Mouse (Mus musculus): ENCODE results near the gene Plxnb3. TPM values are rescaled to one million over a fixed set of nuclear protein-coding genes. Genes with fewer than 3 reads are reported as not detected.

Plxnb3 gene
- polyA plus RNA-seq, 1 experiment from 2014 or later = 0.40 TPM

- Histone ChIP-seq H3K4me1 (ENCODE audit: control insufficient read depth, insufficient read depth, low read length) (no peaks in the 10 kb centered on the region), H3K36me3 (ENCODE audit: control insufficient read depth, insufficient read depth, low read length) (no peaks in the 10 kb centered on the region; the same call in none of the 2 replicates), H3K9me3 (replicated peaks; ENCODE audit: control insufficient read depth, low read length, poor library complexity, severe bottlenecking) (no peaks in the 10 kb centered on the region), H3K27me3 (ENCODE audit: control insufficient read depth, insufficient read depth, low read depth, low read length) (no peaks in the 10 kb centered on the region), H3K9ac (ENCODE audit: low read depth, low read length) (no peak overlapping the region), H3K4me2 (ENCODE audit: low read length) (no peak overlapping the region), H3K4me3 (ENCODE audit: low read depth, low read length) (no peak overlapping the region), H3K27ac (ENCODE audit: low read length) (no peak overlapping the region)
- ATAC-seq = no peak
- WGBS = 71% methylated on average over 10 of the region's 10 CpGs
Observed at GRCm38 (mm10) chrX:73774802-73775483, 18.1 kb downstream of the Plxnb3 start.

DNA sequence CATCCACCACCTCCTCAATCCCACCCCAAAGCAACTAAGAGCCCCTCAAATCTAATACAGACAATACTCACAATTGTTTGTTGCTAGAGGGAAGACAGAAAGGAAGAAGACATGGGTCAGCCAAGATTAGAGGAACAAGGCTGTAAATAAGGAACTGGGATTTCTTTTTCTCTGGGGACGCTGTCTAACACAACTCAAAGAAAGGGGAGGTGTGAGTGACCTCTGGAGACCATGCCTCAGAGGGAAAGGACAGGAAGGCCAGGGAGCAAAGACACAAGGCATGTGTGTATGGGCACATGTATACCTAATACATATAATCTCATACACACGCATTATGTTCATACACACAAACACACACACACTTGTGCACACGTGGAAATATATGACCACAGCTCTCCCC is 25.3 kb downstream of the Plxnb3 start:
- Histone ChIP-seq H3K4me2 (ENCODE audit: low read length) (no peak overlapping the region), H3K4me3 (ENCODE audit: low read depth, low read length) (no peak overlapping the region), H3K27ac (ENCODE audit: low read length) (no peak overlapping the region), H3K9ac (ENCODE audit: low read depth, low read length) (no peak overlapping the region), H3K27me3 (ENCODE audit: control insufficient read depth, insufficient read depth, low read depth, low read length) (no peaks in the 10 kb centered on the region), H3K4me1 (ENCODE audit: control insufficient read depth, insufficient read depth, low read length) (peaks cover 18% of the 10 kb centered on the region), H3K36me3 (ENCODE audit: control insufficient read depth, insufficient read depth, low read length) (peaks cover 9% of the 10 kb centered on the region), H3K9me3 (replicated peaks; ENCODE audit: control insufficient read depth, low read length, poor library complexity, severe bottlenecking) (no peaks in the 10 kb centered on the region)
- no peak for ATAC-seq
- 86% methylated on average over 3 of the region's 3 CpGs for WGBS

GRCm38 (mm10) chrX:73785666-73786065 is 28.8 kb downstream of the Plxnb3 start:
- ATAC-seq = no peak
- Histone ChIP-seq H3K4me3 (ENCODE audit: low read depth, low read length) (peak overlapping the region; percentile 57), H3K9me3 (replicated peaks; ENCODE audit: control insufficient read depth, low read length, poor library complexity, severe bottlenecking) (no peaks in the 10 kb centered on the region), H3K4me2 (ENCODE audit: low read length) (peak overlapping the region; percentile 74), H3K27ac (ENCODE audit: low read length) (peak overlapping the region; percentile 90; the same call in 1 of the 2 replicates), H3K36me3 (ENCODE audit: control insufficient read depth, insufficient read depth, low read length) (peaks cover 5% of the 10 kb centered on the region; the same call in 1 of the 2 replicates), H3K27me3 (ENCODE audit: control insufficient read depth, insufficient read depth, low read depth, low read length) (no peaks in the 10 kb centered on the region), H3K4me1 (ENCODE audit: control insufficient read depth, insufficient read depth, low read length) (peaks cover 28% of the 10 kb centered on the region), H3K9ac (ENCODE audit: low read depth, low read length) (peak overlapping the region; percentile 68; the same call in 1 of the 2 replicates)

DNA sequence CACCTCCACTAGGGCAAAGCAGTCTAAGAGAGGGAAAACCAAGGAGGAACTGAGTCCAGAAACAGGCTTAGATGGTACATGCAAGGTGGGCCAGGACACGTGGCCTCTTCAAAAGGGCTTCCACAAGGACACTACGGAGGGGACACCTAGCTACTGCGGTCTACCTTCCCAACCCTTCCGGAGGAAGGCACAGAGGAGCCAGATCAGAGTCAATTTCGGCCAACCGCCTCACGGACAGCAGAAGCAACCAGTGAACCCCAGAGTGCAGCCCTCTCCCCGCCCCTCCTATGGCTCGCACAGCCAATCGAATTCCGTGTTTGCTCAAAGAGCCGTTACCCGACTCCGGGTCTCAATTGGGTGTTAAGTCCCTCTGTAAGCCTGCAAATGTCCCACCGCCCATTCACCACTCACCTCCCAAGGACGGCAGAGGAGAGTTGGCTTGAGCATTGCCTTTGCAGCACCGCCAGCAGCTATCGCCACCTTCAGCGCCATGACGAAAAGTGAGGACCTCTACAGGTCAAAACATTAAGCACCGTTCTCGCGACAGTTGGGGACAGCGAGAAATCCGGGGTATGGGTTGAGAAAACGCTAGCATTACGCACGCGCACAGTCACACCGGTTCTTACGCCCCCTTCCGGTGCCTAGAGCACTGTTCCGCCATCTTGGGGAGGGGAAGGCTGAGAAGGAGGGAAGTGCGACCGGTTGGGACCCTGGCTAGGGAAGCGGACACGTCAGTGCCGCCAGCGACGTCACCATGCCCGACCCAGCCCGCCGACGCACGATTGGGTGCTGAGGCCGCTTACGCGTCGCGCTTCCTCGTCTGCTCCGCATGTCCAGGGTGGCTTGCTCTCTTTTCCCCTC is 29.7 kb downstream of the Plxnb3 start, which contains the start of the genes Idh3g and Ssr4:
Gene Idh3g (minus strand): TSS at position 534 of the 861 bp plus-strand sequence.
Gene Ssr4 (plus strand): TSS at position 665 of the 861 bp plus-strand sequence.
- Histone ChIP-seq H3K4me2 (ENCODE audit: low read length) (peak within 1 kb of the TSS; percentile 74), H3K27ac (ENCODE audit: low read length) (peak within 1 kb of the TSS; percentile 90), H3K9me3 (replicated peaks; ENCODE audit: control insufficient read depth, low read length, poor library complexity, severe bottlenecking) (no peaks in the 10 kb centered on the region), H3K4me3 (ENCODE audit: low read depth, low read length) (peak within 1 kb of the TSS; percentile 57), H3K36me3 (ENCODE audit: control insufficient read depth, insufficient read depth, low read length) (peaks cover under 1% of the 10 kb centered on the region; the same call in 1 of the 2 replicates), H3K4me1 (ENCODE audit: control insufficient read depth, insufficient read depth, low read length) (peaks cover 28% of the 10 kb centered on the region), H3K27me3 (ENCODE audit: control insufficient read depth, insufficient read depth, low read depth, low read length) (no peaks in the 10 kb centered on the region), H3K9ac (ENCODE audit: low read depth, low read length) (peak within 1 kb of the TSS; percentile 73)
- 15% methylated on average over 50 of the region's 52 CpGs for WGBS
- ATAC-seq = peak; percentile 98

DNA sequence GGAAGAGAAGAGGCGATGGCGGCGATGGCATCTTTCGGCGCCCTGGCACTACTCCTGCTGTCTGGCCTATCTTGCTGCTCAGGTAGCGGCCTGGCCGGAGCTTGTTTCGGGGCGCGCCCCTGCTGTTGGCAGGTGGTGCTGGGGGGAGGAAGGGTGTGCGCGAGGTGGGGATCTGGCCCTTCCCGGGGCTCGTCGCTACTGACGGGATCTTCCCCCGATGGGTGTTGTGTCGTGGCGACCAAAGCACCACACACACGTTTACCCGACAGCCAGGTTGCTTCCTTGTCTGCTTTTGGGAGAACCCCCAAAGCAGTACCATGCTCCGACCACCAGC is 30.3 kb downstream of the Plxnb3 start:
- peak overlapping the region; percentile 57 for H3K4me3 ChIP-seq (ENCODE audit: low read depth, low read length)
- H3K9ac ChIP-seq (ENCODE audit: low read depth, low read length) = peak overlapping the region; percentile 73
- H3K4me1 ChIP-seq (ENCODE audit: control insufficient read depth, insufficient read depth, low read length) = peaks cover 28% of the 10 kb centered on the region
- WGBS = 12% methylated on average over 17 of the region's 22 CpGs
- H3K27ac ChIP-seq (ENCODE audit: low read length) = peak overlapping the region; percentile 87
- H3K36me3 ChIP-seq (ENCODE audit: control insufficient read depth, insufficient read depth, low read length) = no peaks in the 10 kb centered on the region
- H3K9me3 ChIP-seq (replicated peaks; ENCODE audit: control insufficient read depth, low read length, poor library complexity, severe bottlenecking) = no peaks in the 10 kb centered on the region
- peak overlapping the region; percentile 67 for H3K4me2 ChIP-seq (ENCODE audit: low read length)
- no peaks in the 10 kb centered on the region for H3K27me3 ChIP-seq (ENCODE audit: control insufficient read depth, insufficient read depth, low read depth, low read length)
- peak; percentile 46; the same call in 1 of the 2 replicates for ATAC-seq

DNA sequence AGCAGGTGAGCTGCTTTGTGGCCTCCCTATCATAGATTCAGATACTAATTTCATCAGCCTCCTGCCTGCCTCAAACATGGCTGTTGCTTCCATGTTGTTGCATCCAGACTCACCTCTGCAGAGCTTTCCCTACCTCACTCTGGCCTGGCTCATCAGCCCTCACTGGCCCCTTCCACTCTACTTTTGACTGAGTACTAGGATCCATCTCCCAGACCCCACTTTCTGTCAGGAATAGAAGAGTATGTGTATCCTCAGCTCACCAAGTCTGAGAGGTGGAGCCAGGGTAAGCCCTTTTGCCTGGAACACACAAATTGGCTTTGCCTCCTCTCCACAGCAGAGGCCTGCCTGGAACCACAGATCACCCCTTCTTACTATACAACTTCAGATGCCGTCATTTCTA is 31.6 kb downstream of the Plxnb3 start:
- no peak overlapping the region for H3K27ac ChIP-seq (ENCODE audit: low read length)
- no peaks in the 10 kb centered on the region for H3K9me3 ChIP-seq (replicated peaks; ENCODE audit: control insufficient read depth, low read length, poor library complexity, severe bottlenecking)
- H3K4me3 ChIP-seq (ENCODE audit: low read depth, low read length) = no peak overlapping the region
- peak overlapping the region; percentile 67; the same call in 1 of the 2 replicates for H3K4me2 ChIP-seq (ENCODE audit: low read length)
- 83% methylated on average over 1 of the region's 1 CpGs for WGBS
- no peak overlapping the region for H3K9ac ChIP-seq (ENCODE audit: low read depth, low read length)
- ATAC-seq = no peak
- H3K36me3 ChIP-seq (ENCODE audit: control insufficient read depth, insufficient read depth, low read length) = no peaks in the 10 kb centered on the region
- H3K27me3 ChIP-seq (ENCODE audit: control insufficient read depth, insufficient read depth, low read depth, low read length) = no peaks in the 10 kb centered on the region
- peaks cover 27% of the 10 kb centered on the region for H3K4me1 ChIP-seq (ENCODE audit: control insufficient read depth, insufficient read depth, low read length)

DNA sequence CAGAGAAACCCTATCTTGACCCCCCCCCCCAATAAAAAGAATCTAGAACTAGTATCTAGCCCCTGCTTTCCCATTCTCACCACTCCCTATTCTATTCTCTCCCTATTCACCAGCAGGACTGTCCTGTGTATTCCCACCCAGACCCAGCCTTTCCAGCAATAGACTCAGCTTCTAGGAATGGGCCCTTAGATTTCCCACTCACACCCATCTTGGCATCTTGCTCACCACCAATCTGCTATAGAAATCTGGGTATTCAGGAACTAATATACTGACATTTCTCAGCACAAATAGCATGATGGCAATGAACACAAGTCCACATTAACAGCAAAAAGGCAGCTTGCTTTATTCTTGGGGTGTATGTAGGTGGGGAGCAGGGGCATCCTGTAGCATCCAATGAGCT is 36.1 kb downstream of the Plxnb3 start:
- H3K4me3 ChIP-seq (ENCODE audit: low read depth, low read length) = no peak overlapping the region
- no peak for ATAC-seq
- no peaks in the 10 kb centered on the region for H3K9me3 ChIP-seq (replicated peaks; ENCODE audit: control insufficient read depth, low read length, poor library complexity, severe bottlenecking)
- no peak overlapping the region for H3K27ac ChIP-seq (ENCODE audit: low read length)
- H3K27me3 ChIP-seq (ENCODE audit: control insufficient read depth, insufficient read depth, low read depth, low read length) = no peaks in the 10 kb centered on the region
- peaks cover 7% of the 10 kb centered on the region; the same call in 1 of the 2 replicates for H3K4me1 ChIP-seq (ENCODE audit: control insufficient read depth, insufficient read depth, low read length)
- no peak overlapping the region for H3K4me2 ChIP-seq (ENCODE audit: low read length)
- no peak overlapping the region for H3K9ac ChIP-seq (ENCODE audit: low read depth, low read length)
- no peaks in the 10 kb centered on the region for H3K36me3 ChIP-seq (ENCODE audit: control insufficient read depth, insufficient read depth, low read length)

DNA sequence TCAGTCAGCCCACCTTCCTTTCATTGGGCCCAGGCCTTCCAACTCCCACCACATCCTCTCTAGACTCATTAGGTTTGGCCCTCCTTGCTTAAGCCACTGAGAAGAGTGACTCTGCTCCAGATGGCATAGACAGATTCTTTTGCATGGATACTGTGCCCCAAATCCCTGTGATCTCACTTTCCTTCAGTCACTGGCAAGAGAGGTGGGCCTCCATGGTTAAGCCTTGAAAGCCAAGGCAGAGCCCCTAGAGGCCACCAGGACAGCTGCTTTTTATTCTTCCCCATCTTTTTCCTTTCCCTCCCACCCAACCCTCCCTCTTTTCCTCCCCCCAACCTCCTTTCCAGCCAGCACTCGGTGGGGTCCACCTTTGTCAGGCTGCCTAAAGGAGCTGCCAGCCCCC is 36.6 kb downstream of the Plxnb3 start:
- Histone ChIP-seq H3K9ac (ENCODE audit: low read depth, low read length) (no peak overlapping the region), H3K27ac (ENCODE audit: low read length) (no peak overlapping the region), H3K9me3 (replicated peaks; ENCODE audit: control insufficient read depth, low read length, poor library complexity, severe bottlenecking) (no peaks in the 10 kb centered on the region), H3K4me3 (ENCODE audit: low read depth, low read length) (no peak overlapping the region), H3K36me3 (ENCODE audit: control insufficient read depth, insufficient read depth, low read length) (no peaks in the 10 kb centered on the region), H3K27me3 (ENCODE audit: control insufficient read depth, insufficient read depth, low read depth, low read length) (no peaks in the 10 kb centered on the region), H3K4me1 (ENCODE audit: control insufficient read depth, insufficient read depth, low read length) (peaks cover 3% of the 10 kb centered on the region; the same call in 1 of the 2 replicates), H3K4me2 (ENCODE audit: low read length) (no peak overlapping the region)
- ATAC-seq = no peak
- 11% methylated on average over 1 of the region's 1 CpGs for WGBS

GRCm38 (mm10) chrX:73797511-73797910 is 40.6 kb downstream of the Plxnb3 start:
- Histone ChIP-seq H3K36me3 (ENCODE audit: control insufficient read depth, insufficient read depth, low read length) (no peaks in the 10 kb centered on the region), H3K9me3 (replicated peaks; ENCODE audit: control insufficient read depth, low read length, poor library complexity, severe bottlenecking) (no peaks in the 10 kb centered on the region), H3K27me3 (ENCODE audit: control insufficient read depth, insufficient read depth, low read depth, low read length) (no peaks in the 10 kb centered on the region), H3K4me3 (ENCODE audit: low read depth, low read length) (no peak overlapping the region), H3K27ac (ENCODE audit: low read length) (no peak overlapping the region), H3K9ac (ENCODE audit: low read depth, low read length) (no peak overlapping the region), H3K4me2 (ENCODE audit: low read length) (no peak overlapping the region), H3K4me1 (ENCODE audit: control insufficient read depth, insufficient read depth, low read length) (no peaks in the 10 kb centered on the region)
- WGBS = 82% methylated on average over 2 of the region's 2 CpGs
- no peak for ATAC-seq
